Mouse (Mus musculus) brown adipose tissue, adult 24 weeks (tissue): ENCODE measurements around the gene Bbs7. TPM values are rescaled to one million over a fixed set of nuclear protein-coding genes. Genes with fewer than 3 reads are reported as not detected.

ENCODE experiments used
- H3K27ac ChIP-seq: fragments of 200-500 bp; replicated peaks from 2 replicates; pipeline ENCODE4 v1.5.1; 2012; ENCODE audit warnings: low read depth, mild to moderate bottlenecking, low read length
- H3K4me1 ChIP-seq: fragments of 200-500 bp; 2 replicates; pipeline ENCODE4 v1.6.1; 2012; ENCODE audit warnings: low read length, mixed read lengths; ENCODE audit not compliant: control insufficient read depth, insufficient read depth, insufficient read length
- H3K4me3 ChIP-seq: fragments of 200-500 bp; 2 replicates; pipeline ENCODE4 v1.5.1; 2012; ENCODE audit warnings: low read depth, mild to moderate bottlenecking, low read length, moderate library complexity; ENCODE audit not compliant: insufficient read depth
- polyA plus RNA-seq: library from polyadenylated mRNA; stranded (reverse); fragments of >200 nt; gene quantifications from 2 replicates; pipeline ENCODE4 v1.2.4, GENCODE M21; 2012; ENCODE audit not compliant: missing spikeins, insufficient read depth, insufficient read length

The Bbs7 gene
- polyA plus RNA-seq, 1 experiment, result 3.8 TPM

- peak overlapping the region; percentile 54 for H3K4me3 ChIP-seq
- peaks cover 3% of the 10 kb centered on the region; the same call in 1 of the 2 replicates for H3K4me1 ChIP-seq
- no peak overlapping the region for H3K27ac ChIP-seq
Measured at GRCm38 (mm10) chr3:36571361-36571826, 41.9 kb downstream of the Bbs7 start.

- no peak overlapping the region for H3K4me3 ChIP-seq
- no peak overlapping the region for H3K27ac ChIP-seq
- H3K4me1 ChIP-seq, result peaks cover 3% of the 10 kb centered on the region; the same call in 1 of the 2 replicates
Measured at GRCm38 (mm10) chr3:36569836-36570235, 43.4 kb downstream of the Bbs7 start.

- Histone ChIP-seq H3K4me1 (no peaks in the 10 kb centered on the region), H3K27ac (no peak overlapping the region), H3K4me3 (no peak overlapping the region)
Measured at GRCm38 (mm10) chr3:36563666-36564065, 49.6 kb downstream of the Bbs7 start.

- Histone ChIP-seq H3K4me3 (no peak overlapping the region), H3K4me1 (no peaks in the 10 kb centered on the region), H3K27ac (no peak overlapping the region)
Measured at GRCm38 (mm10) chr3:36559606-36560005, 53.7 kb downstream of the Bbs7 start.

- Histone ChIP-seq H3K4me1 (no peaks in the 10 kb centered on the region), H3K27ac (no peak overlapping the region), H3K4me3 (no peak overlapping the region)
Measured at GRCm38 (mm10) chr3:36557601-36558000, 55.7 kb downstream of the Bbs7 start.

GRCm38 (mm10) chr3:36552406-36553047, 60.8 kb downstream of the Bbs7 start, which contains the start of gene Exosc9:
Exosc9 (plus strand) TSS chr3:36552606.
- Histone ChIP-seq H3K4me1 (peaks cover 4% of the 10 kb centered on the region; the same call in 1 of the 2 replicates), H3K4me3 (peak within 1 kb of the TSS; percentile 75), H3K27ac (no peak within 1 kb of the TSS)

GRCm38 (mm10) chr3:36551851-36552384, 61.4 kb downstream of the Bbs7 start:
- Histone ChIP-seq H3K27ac (no peak overlapping the region), H3K4me1 (peaks cover 4% of the 10 kb centered on the region; the same call in 1 of the 2 replicates), H3K4me3 (peak overlapping the region; percentile 75)

GRCm38 (mm10) chr3:36551343-36551742, 61.9 kb downstream of the Bbs7 start:
- H3K4me3 ChIP-seq, result peak overlapping the region; percentile 21; the same call in 1 of the 2 replicates
- no peak overlapping the region for H3K27ac ChIP-seq
- H3K4me1 ChIP-seq, result peaks cover 4% of the 10 kb centered on the region; the same call in 1 of the 2 replicates

GRCm38 (mm10) chr3:36544961-36545360, 68.3 kb downstream of the Bbs7 start:
- no peaks in the 10 kb centered on the region for H3K4me1 ChIP-seq
- H3K27ac ChIP-seq, result no peak overlapping the region
- no peak overlapping the region for H3K4me3 ChIP-seq

- no peaks in the 10 kb centered on the region for H3K4me1 ChIP-seq
Measured at GRCm38 (mm10) chr3:36541399-36541798, 71.9 kb downstream of the Bbs7 start.

GRCm38 (mm10) chr3:36540756-36541155, 72.5 kb downstream of the Bbs7 start:
- no peak overlapping the region for H3K4me3 ChIP-seq
- H3K27ac ChIP-seq, result no peak overlapping the region
- H3K4me1 ChIP-seq, result no peaks in the 10 kb centered on the region

More at GRCm38 (mm10) chr3:36541399-36541798, 71.9 kb downstream of the Bbs7 start:
- H3K4me3 ChIP-seq, result no peak overlapping the region
- no peak overlapping the region for H3K27ac ChIP-seq

- H3K27ac ChIP-seq, result no peak overlapping the region
- peaks cover 4% of the 10 kb centered on the region; the same call in 1 of the 2 replicates for H3K4me1 ChIP-seq
- H3K4me3 ChIP-seq, result no peak overlapping the region
Measured at GRCm38 (mm10) chr3:36537701-36538470, 75.4 kb downstream of the Bbs7 start.

- Histone ChIP-seq H3K27ac (no peak overlapping the region), H3K4me1 (peaks cover 7% of the 10 kb centered on the region; the same call in 1 of the 2 replicates), H3K4me3 (peak overlapping the region; percentile 4; the same call in 1 of the 2 replicates)
Measured at GRCm38 (mm10) chr3:36536041-36536440, 77.2 kb downstream of the Bbs7 start.

GRCm38 (mm10) chr3:36533201-36533672, 80.0 kb downstream of the Bbs7 start:
- Histone ChIP-seq H3K27ac (no peak overlapping the region), H3K4me3 (0 out of 2 replicates have a peak overlapping the region, but pooled peaks have one; percentile 0), H3K4me1 (peaks cover 7% of the 10 kb centered on the region; the same call in 1 of the 2 replicates)

- Histone ChIP-seq H3K27ac (no peak overlapping the region), H3K4me1 (peaks cover 7% of the 10 kb centered on the region; the same call in 1 of the 2 replicates), H3K4me3 (0 out of 2 replicates have a peak overlapping the region, but pooled peaks have one; percentile 0)
Measured at GRCm38 (mm10) chr3:36532738-36533137, 80.5 kb downstream of the Bbs7 start.
